Mouse (Mus musculus) thymus, postnatal 36 days (tissue): Measurements from ENCODE around the gene Adam1b.

ENCODE experiments used
- DNase-seq, 2 experiments: peaks; one replicate each; pipeline ENCODE4 v3.0.0; 2022; ENCODE audit warnings: mixed read lengths in 2 of 2

The Adam1b gene

DNA sequence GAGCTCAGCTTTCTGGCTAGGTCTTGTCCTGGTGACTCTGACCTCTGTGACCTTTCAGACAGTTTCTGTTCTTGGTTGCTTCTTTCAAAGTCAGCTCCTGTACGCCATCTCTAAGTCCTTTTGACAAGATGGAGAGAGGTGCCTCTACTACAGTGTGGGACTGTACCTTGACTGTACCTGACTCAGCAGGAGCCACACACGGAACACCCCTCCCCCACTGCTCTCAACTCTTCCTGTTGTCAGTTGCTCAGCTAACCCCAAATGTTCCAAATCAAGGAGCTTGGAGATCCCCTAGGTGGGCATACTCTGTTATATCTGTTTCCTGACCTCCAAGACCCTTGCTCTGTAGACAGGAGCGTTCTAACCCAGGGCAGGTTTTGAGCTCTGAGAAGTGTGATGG, at the start of gene Adam1b:
TSS of gene Adam1b (minus strand) at position 205 of the 400 bp plus-strand sequence.
- peak in 1 of 2 experiments; percentile 31 for DNase-seq

DNA sequence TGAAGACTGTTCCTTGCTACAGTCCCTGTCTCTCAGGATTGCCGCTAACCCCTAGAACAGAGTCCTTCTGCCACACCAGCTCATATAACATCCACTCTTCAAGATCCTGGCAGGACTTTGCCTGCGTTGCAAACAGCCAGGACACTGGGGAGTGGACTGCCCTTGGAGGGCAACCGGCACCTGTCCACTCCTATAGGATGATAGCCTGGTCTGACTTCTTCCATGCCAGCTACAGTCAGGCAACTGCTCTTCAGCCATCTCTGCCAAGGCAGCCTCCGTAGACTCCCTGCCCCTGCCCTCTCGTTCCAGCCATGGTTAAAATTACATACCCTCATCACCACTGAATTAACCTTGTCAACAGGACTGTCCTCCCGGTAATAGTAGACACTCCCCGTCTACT, 46.0 kb upstream of the Adam1b start:
- no peak for DNase-seq

DNA sequence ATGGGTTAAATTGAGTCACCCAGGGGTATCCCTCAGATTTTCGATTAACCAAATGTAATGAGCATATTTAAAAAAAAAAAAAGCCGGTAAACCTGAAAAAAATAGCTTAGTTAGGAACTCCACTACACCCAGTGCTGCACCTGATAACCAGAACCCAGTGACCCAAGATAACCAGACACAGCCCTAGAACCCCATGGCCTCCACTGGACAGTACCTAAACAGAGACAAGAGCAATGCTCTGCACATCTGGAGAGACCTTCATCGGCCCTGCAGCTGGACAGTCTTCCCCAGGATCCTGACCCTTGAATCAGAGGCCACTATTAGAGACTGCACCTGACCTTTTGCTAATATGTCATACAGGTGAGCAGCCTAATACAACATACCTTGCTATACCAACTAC, 43.8 kb upstream of the Adam1b start:
- no peak for DNase-seq

- DNase-seq = peak; percentile 36 to 49
These were observed 43.3 kb upstream of the Adam1b start for GRCm38 (mm10) chr5:121546530-121546895.

DNA sequence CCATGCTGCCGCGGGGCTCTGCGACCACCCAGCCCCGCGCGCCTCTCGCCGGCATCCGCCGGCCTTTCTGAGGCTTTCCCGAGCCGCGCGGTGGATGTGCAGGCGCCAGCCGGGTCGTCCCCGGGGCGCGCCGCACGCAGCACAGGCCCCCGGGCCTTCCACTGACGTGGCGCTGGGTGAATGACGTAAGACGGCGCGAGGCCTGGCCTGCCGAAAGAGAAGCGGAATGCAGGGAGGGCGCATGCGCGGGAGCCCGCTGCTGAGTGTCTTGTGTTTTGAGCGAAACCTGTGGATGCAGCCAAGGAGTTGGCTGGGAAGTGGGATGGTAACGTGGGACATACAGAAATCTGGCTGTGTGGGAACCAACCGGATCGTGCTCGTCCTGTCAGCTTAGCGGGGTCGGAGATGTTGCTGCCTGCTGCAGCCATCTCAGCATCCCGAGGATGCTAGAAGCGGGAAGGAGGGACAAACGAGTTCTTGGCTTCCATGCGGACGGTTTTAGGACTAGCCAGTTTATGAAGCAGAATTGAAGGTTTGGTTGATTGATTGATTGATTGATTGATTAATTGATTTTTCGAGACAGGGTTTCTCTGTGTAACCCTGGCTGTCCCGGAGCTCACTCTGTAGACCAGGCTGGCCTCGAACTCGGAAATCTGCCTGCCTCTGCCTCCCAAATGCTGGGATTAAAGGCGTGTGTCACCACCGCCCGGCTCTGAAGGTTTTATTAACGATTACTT, 42.7 kb upstream of the Adam1b start, which contains the start of gene Mapkapk5:
TSS of gene Mapkapk5 (minus strand) at position 113 of the 737 bp plus-strand sequence.
- DNase-seq = peak; percentile 96 to 97

DNA sequence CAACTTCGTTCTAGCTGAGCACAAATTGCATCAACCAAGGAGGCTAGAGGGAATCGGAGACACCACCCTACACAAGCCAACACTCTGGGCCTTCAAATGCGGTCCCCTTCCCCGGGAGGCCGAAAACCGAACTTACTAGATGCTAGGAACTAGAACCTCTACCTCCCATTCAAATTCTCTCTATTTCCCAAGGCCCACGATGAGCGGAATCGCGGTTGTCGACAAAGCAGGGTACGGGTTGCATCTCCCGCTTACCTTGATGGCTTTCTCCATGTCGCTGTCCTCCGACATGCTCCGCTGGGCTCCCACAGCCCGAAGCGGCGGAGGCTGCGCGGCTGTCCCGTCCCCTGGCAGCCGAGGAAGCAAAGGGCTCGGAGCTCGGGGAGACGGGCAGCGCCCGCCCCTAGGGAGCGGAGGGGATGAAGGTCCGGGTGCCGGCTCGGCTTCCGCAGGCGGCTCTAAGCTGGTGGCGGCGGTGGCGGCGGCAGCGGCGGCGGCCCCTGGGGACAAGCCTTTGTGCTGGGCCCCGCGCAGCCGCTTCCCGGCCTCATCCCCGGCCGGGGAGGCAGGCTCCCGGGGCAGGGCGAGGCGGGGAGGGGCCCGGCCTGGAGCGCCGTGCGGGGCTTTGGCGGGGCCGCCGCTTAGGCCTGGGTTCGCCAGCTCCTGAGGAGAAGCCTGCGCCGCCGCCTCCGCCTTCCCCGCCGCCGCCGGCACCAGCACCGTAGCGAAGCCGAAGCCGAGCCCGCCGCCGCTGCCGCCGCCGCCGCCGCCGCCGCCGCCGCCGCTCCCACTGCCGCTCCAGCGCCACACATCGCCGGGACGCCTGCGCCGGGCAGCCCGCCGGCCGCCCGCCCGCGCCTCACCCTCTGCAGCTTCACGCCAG, 41.9 kb upstream of the Adam1b start, which contains the start of the genes Adam1a and Gm42878:
TSS of gene Adam1a (minus strand) at position 573 of the 883 bp plus-strand sequence.
TSS of gene Gm42878 (minus strand) at position 573 of the 883 bp plus-strand sequence.
- DNase-seq = peak; percentile 49 to 66

DNA sequence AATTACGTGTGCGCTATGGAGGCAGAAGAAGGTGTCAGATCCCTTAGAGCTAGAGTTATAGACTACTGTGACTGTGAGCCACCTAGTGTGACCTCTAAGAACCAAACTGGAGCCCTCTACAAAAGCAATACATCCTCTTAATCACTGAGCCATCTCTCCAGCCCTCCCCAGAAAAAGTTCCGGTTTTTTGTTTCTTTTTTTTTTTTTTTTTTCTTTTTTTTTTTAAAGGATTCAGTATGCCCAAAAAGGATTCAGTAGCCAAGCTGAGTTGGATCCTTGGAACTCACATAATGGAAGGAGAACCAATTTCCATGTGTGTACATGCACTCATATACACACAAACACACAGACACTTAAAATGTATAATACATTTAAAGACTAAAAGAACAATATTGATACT, 40.1 kb upstream of the Adam1b start:
- no peak for DNase-seq

DNA sequence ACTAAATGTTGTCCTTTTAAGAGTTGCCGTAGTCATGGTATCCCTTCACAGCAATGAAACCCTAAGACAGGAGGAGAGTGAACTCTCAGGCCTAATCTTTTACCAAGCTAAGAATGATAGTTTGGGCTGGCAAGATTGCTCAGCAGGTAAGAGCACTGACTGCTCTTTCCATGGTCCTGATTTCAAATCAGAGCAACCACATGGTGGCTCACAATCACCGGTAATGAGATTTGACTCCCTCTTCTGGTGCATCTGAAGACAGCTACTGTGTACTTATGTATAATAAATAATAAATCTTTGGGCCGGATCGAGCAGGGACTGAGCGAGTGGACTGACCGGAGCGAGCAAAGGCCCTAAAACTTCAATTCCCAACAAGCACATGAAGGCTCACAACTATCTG, 38.0 kb upstream of the Adam1b start:
- no peak for DNase-seq

DNA sequence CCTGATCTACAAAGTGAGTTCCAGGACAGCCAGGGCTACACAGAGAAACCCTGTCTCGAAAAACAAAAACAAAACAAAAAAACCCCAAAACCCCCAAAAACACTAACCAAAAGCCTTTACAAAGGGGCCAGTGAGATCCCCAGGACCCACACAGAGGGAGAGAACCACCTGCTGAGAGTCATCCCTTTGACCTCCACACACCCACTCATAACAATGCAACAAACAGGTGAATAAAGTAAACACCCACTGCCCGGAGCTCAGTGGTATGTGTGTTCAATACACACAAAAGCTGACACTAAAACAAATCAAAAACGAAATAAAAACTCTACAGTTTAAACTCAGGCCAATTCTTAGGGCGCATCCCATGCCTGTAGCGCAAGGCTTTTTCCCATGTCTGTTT, 36.8 kb upstream of the Adam1b start:
- no peak for DNase-seq

DNA sequence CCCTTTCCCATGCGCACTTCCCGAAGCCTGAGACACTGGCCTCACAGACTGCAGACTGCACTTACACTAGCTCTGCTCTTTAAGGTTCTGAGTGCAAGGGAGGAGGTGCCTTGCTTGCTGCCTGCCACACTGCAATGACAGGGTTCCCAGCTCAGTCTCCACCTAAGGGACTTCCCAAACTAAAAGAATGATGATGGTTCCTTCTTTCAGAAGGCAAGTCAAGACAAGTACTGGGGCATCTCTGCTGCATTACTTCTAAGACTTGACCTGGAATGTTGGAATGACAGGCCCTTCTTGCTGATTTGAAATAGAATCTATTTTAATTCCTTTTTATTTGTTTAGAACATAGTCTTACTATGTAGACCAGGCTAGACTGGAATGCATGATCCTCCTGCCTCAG, 34.4 kb upstream of the Adam1b start:
- DNase-seq = no peak

DNA sequence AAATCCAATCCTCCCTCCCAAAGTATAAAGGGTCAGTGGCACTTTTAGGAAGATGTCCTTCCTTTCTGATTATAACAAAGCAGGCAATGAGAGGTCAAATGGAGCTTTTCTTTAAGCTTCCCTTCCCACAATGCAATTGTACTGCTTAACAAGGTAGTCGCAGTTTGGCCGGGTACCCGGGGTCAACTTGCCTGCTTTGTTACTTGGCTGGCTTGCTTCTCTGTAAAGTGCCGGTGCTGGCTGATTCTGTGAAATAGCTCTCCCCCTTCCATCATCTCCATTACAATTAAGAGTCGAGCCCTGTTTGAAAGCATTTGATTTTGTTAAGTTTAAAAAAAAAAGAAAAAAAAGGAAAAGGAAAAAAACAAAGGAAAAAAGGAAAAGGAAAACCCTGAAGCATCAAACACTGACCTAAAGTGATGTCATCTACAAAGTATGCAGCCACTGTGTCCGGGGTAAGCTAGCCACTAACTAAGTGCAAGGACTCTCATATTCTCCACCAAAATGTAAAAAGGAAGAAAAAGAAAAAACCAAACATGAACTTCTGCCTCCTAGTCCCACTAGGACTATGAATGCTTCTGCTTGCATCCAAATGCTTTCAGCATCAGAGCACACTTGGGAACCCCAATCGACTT, 33.8 kb upstream of the Adam1b start:
- DNase-seq = no peak

- no peak for DNase-seq
These were observed 31.9 kb upstream of the Adam1b start for GRCm38 (mm10) chr5:121535116-121535515.

DNA sequence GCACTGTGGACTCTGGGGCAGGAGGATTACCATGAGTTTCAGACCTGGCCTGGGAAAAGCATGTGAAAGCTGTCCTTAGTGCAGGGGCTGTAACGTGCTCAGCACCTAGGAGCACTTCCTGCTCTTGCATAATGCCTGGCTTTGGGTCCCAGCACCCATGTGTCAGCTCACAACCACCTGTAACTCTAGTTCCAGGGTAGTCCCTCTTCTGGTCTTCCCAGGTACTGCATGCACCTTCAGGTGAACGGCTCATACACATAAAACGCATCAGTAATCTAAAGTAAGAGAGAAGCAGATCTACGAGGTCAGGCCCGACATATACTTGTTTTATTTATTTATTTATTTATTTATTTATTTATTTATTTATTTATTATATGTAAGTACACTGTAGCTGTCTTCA, 31.3 kb upstream of the Adam1b start:
- DNase-seq = peak; percentile 14

DNA sequence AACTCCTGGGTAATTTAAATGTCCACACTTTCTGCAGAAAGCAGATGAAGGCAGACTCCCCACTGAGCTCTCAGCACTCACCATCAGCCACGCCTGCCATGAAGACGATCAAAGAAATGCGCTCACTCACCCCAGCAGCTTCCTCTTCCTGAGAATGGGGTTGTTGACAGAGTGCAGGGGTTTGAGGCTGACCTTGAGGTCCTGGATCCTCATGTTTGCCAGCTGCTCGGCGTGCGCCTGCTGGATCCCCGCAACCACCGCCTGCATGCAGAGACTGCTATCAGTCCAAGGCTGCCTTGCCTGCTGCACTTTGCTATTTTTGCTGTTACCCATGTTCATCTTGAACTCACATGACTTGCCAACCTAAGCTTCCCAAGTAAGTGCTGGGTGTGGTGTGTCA, 23.7 kb upstream of the Adam1b start:
- DNase-seq = no peak

- DNase-seq = no peak
These were observed 23.3 kb upstream of the Adam1b start for GRCm38 (mm10) chr5:121526526-121526925.

- no peak for DNase-seq
These were observed 22.7 kb upstream of the Adam1b start for GRCm38 (mm10) chr5:121525774-121526450.

DNA sequence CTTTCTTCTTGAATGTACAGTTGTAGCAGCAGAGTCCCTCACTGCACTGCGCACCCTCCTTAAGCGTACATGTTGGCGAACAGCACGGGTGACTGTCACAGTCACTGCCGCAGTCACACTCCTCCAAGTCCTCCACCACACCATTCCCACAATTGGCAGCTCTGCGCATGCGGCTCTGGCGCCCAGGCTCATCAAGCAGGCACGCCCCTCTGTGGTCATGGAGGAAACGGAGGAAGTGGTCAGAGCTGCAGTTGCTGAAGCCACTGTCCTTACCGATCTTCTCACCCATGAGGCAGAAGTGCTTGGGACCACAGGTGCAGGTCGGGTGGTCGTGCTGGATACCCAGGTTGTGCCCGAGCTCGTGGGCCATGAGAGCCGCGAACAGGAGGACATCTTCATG, 16.5 kb upstream of the Adam1b start:
- DNase-seq = peak in 1 of 2 experiments; percentile 22

GRCm38 (mm10) chr5:121518983-121519382, 15.7 kb upstream of the Adam1b start:
- no peak for DNase-seq

GRCm38 (mm10) chr5:121510009-121510408, 6.8 kb upstream of the Adam1b start:
- no peak for DNase-seq

- DNase-seq = no peak
These were observed 3.6 kb upstream of the Adam1b start for GRCm38 (mm10) chr5:121506846-121507245.

DNA sequence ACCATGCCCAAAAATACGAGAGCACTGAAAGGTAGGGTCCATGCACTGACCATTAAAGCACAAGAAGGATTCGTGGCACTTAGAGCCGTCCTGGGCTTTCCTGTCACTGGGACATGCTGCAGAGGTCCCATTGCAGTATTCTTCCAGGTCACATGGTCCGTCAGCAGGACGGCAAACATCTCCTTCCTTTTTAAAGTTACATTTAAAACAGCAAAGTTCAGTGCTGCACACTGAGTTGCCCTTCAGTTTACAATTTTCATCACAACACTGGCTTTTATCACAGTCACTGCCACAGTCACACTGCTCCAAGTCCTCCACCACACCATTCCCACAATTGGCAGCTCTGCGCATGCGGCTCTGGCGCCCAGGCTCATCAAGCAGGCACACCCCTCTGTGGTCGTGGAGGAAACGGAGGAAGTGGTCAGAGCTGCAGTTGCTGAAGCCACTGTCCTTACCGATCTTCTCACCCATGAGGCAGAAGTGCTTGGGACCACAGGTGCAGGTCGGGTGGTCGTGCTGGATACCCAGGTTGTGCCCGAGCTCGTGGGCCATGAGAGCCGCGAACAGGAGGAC, 1.7 kb downstream of the Adam1b start:
- peak; percentile 13 to 26 for DNase-seq

GRCm38 (mm10) chr5:121500719-121501118, 2.5 kb downstream of the Adam1b start:
- DNase-seq = no peak
